In genomic region chr4:57599946-57600345, GRCm38 (mm10) we compare ENCODE assay signal across 19 mouse cellular contexts. TPM values are rescaled to one million over a fixed set of nuclear protein-coding genes. Genes with fewer than 3 reads are reported as not detected.
DNase-seq lines count a peak whose midpoint lies in the region; ATAC-seq and TF ChIP-seq lines count a peak whose summit lies in the region.
"Had no signal": no experiment of that assay in that cellular context is flagged by ENCODE, and none has a peak within 500 bp of the region (broad histone marks: within the 10 kb centered on the region; RNA-seq: fewer than 3 reads in every experiment).

No protein-coding gene starts in this region.

- TF ChIP-seq CTCF in heart, adult 2 months (IDR thresholded peaks at IDR 0.05), result no peak

- peak overlapping the region; percentile 26; the same call in 1 of the 2 replicates for H3K27ac ChIP-seq in heart, embryonic 10.5 days
- peak overlapping the region; percentile 31 for H3K27ac ChIP-seq in heart, embryonic 15.5 days
- no peak overlapping the region for H3K27ac ChIP-seq in heart, adult 2 months
- peak overlapping the region; percentile 70 for H3K27ac ChIP-seq in lung, embryonic 15.5 days
- H3K27ac ChIP-seq: embryonic facial prominence, embryonic 10.5 days; forebrain, embryonic 13.5 days; hindbrain, embryonic 15.5 days had no signal

- H3K4me1 ChIP-seq in heart, embryonic 10.5 days, result peaks cover 70% of the 10 kb centered on the region
- peaks cover 68% of the 10 kb centered on the region for H3K4me1 ChIP-seq in heart, embryonic 15.5 days (replicated peaks)
- H3K4me1 ChIP-seq in heart, adult 2 months (ENCODE audit: control insufficient read depth, insufficient read depth, low read length), result peaks cover 7% of the 10 kb centered on the region
- H3K4me1 ChIP-seq in lung, embryonic 15.5 days, result peaks cover 19% of the 10 kb centered on the region
- H3K4me1 ChIP-seq: forebrain, embryonic 13.5 days; hindbrain, embryonic 15.5 days had no signal

- H3K4me2 ChIP-seq in heart, embryonic 15.5 days, result no peak overlapping the region
- no peak overlapping the region for H3K4me2 ChIP-seq in lung, embryonic 15.5 days
- H3K4me2 ChIP-seq: forebrain, embryonic 13.5 days; hindbrain, embryonic 15.5 days had no signal

- intact Hi-C loops in heart, postnatal 14 days (cut with DNase I), result no loop called here
- intact Hi-C loops in heart, adult 2 months (cut with DNase I), result no loop called here

- H3K4me3 ChIP-seq in heart, embryonic 10.5 days, result no peak overlapping the region
- no peak overlapping the region for H3K4me3 ChIP-seq in heart, embryonic 15.5 days
- H3K4me3 ChIP-seq in heart, adult 2 months, result no peak overlapping the region
- no peak overlapping the region for H3K4me3 ChIP-seq in lung, embryonic 15.5 days
- H3K4me3 ChIP-seq: embryonic facial prominence, embryonic 10.5 days; forebrain, embryonic 13.5 days; hindbrain, embryonic 15.5 days had no signal

- DNase-seq in adrenal gland, adult 2 months, result peak; percentile 46
- no peak for DNase-seq in adrenal gland, adult 18-20 months (ENCODE audit: low spot score in 2 of 2)
- no peak for DNase-seq in heart, embryonic 10.5 days (ENCODE audit: low spot score)
- DNase-seq in heart, postnatal 14 days, result no peak
- no peak for DNase-seq in heart, adult 2 months
- no peak for DNase-seq in lung, adult 18-20 months
- DNase-seq: B cell, adult 2 months; cerebellum, adult 2 months; forebrain, postnatal 0 days; gastrocnemius, postnatal 14 days; kidney, adult 2 months had no signal

- no peaks in the 10 kb centered on the region for H3K9me3 ChIP-seq in heart, embryonic 10.5 days
- no peaks in the 10 kb centered on the region for H3K9me3 ChIP-seq in heart, embryonic 15.5 days (replicated peaks)
- no peaks in the 10 kb centered on the region for H3K9me3 ChIP-seq in lung, embryonic 15.5 days
- H3K9me3 ChIP-seq: embryonic facial prominence, embryonic 10.5 days; forebrain, embryonic 13.5 days; hindbrain, embryonic 15.5 days had no signal

- no peak for TF ChIP-seq EP300 in heart, adult 2 months (IDR thresholded peaks at IDR 0.05; ENCODE audit: insufficient read depth, low read depth, low read length)

- no peak for ATAC-seq in heart, embryonic 15.5 days (replicated peaks; ENCODE audit: insufficient number of reproducible peaks, insufficient read depth, low FRiP score, low read depth)
- no peak for ATAC-seq in lung, embryonic 15.5 days (ENCODE audit: borderline replicate concordance, extremely low read depth, low FRiP score, low TSS enrichment)
- ATAC-seq: CD4-positive, CD25-positive, alpha-beta regulatory T cell, adult 4 months; forebrain, embryonic 13.5 days; forebrain, postnatal 0 days; intestine, embryonic 16.5 days had no signal

- H3K79me2 ChIP-seq in heart, adult 2 months (replicated peaks; ENCODE audit: control insufficient read depth, insufficient read depth, low read length), result peaks cover 2% of the 10 kb centered on the region

- peaks cover 6% of the 10 kb centered on the region; the same call in 1 of the 2 replicates for H3K36me3 ChIP-seq in heart, embryonic 10.5 days
- no peaks in the 10 kb centered on the region for H3K36me3 ChIP-seq in heart, embryonic 15.5 days
- no peaks in the 10 kb centered on the region for H3K36me3 ChIP-seq in heart, adult 2 months (ENCODE audit: control insufficient read depth, insufficient read depth, low read length)
- no peaks in the 10 kb centered on the region for H3K36me3 ChIP-seq in lung, embryonic 15.5 days
- H3K36me3 ChIP-seq: embryonic facial prominence, embryonic 10.5 days; G1E; hindbrain, embryonic 15.5 days had no signal

- H3K27me3 ChIP-seq in heart, embryonic 10.5 days (ENCODE audit: insufficient read depth, poor library complexity, severe bottlenecking), result no peaks in the 10 kb centered on the region
- no peaks in the 10 kb centered on the region for H3K27me3 ChIP-seq in heart, embryonic 15.5 days
- no peaks in the 10 kb centered on the region for H3K27me3 ChIP-seq in heart, adult 2 months (ENCODE audit: control insufficient read depth, insufficient read depth, low read length)
- H3K27me3 ChIP-seq in lung, embryonic 15.5 days, result no peaks in the 10 kb centered on the region
- H3K27me3 ChIP-seq: forebrain, embryonic 13.5 days; hindbrain, embryonic 15.5 days had no signal

- no peak overlapping the region for H3K9ac ChIP-seq in heart, embryonic 15.5 days
- H3K9ac ChIP-seq in heart, adult 2 months (ENCODE audit: low read depth, low read length), result no peak overlapping the region
- no peak overlapping the region for H3K9ac ChIP-seq in lung, embryonic 15.5 days
- H3K9ac ChIP-seq: forebrain, embryonic 13.5 days; forebrain, postnatal 0 days; hindbrain, embryonic 15.5 days had no signal

- WGBS in heart, embryonic 10.5 days, result 83% methylated on average over 6 of the region's 6 CpGs
- WGBS in heart, embryonic 15.5 days, result 71% methylated on average over 6 of the region's 6 CpGs
- WGBS in heart, adult 2 months, result 79% methylated on average over 6 of the region's 6 CpGs
- WGBS in lung, embryonic 15.5 days, result 83% methylated on average over 6 of the region's 6 CpGs

- no peak for TF ChIP-seq POLR2A in heart, adult 2 months (IDR thresholded peaks at IDR 0.05; ENCODE audit: insufficient read depth, low read depth, low read length)

RNA-seq across cellular contexts. Expression of gene Pakap, which starts 32.0 kb away (rescaled TPM):
- 10 to 100 TPM; 34.9 to 68.3 TPM for total RNA-seq in adrenal gland, adult 2 months (2021)
- 6.0 and 8.9 TPM in 2 replicates for polyA plus RNA-seq in adrenal gland, adult 2 months (2012; rRNA removed)
- 10 to 100 TPM; 34.5 to 69.8 TPM for total RNA-seq in adrenal gland, adult 18-20 months (2021)
- polyA plus RNA-seq in heart, embryonic 10.5 days (2016; fragmentation: Nextera tagmentation; extraction: Ambion mirVana), result 53.0 and 72.5 TPM in 2 replicates
- total RNA-seq in heart, postnatal 14 days (2021), result 10 to 100 TPM; 40.0 to 46.5 TPM
- 57.1 and 57.8 TPM in 2 replicates for polyA plus RNA-seq in heart, embryonic 15.5 days (2015; fragmentation: Nextera tagmentation; extraction: Ambion mirVana)
- 10 to 100 TPM; 33.7 to 35.2 TPM for total RNA-seq in heart, adult 2 months (2021)
- 3.3 and 7.6 TPM in 2 replicates for polyA plus RNA-seq in heart, adult 2 months (2012; rRNA removed)
- 43.3 and 47.7 TPM in 2 replicates for polyA plus RNA-seq in lung, embryonic 15.5 days (2015; fragmentation: Nextera tagmentation; extraction: Ambion mirVana)
- total RNA-seq: G1E had no signal
- polyA plus RNA-seq: G1E had no signal
